41 mouse cellular contexts compared by ENCODE assay signal in genomic region chr6:122608434-122609376, GRCm38 (mm10). TPM values are rescaled to one million over a fixed set of nuclear protein-coding genes. Genes with fewer than 3 reads are reported as not detected.
A peak's percentile ranks its signal among the peaks of the same experiment; 100 is the strongest.
DNase-seq lines count a peak whose midpoint lies in the region; ATAC-seq and TF ChIP-seq lines count a peak whose summit lies in the region.
"Had no signal": no experiment of that assay in that cellular context is flagged by ENCODE, and none has a peak within 500 bp of the region (broad histone marks: within the 10 kb centered on the region; RNA-seq: fewer than 3 reads in every experiment).

No protein-coding gene starts in this region.

- no peaks in the 10 kb centered on the region for H3K36me3 ChIP-seq in erythroblast, embryonic 14.5 days (ENCODE audit: control insufficient read depth)
- peaks cover 9% of the 10 kb centered on the region for H3K36me3 ChIP-seq in ES-Bruce4 (ENCODE audit: control insufficient read depth, insufficient read depth, low read length, poor library complexity, severe bottlenecking)
- no peaks in the 10 kb centered on the region for H3K36me3 ChIP-seq in liver, embryonic 15.5 days (replicated peaks)
- H3K36me3 ChIP-seq in heart, embryonic 11.5 days (ENCODE audit: control insufficient read depth, insufficient read depth, low read length): no peaks in the 10 kb centered on the region
- H3K36me3 ChIP-seq in intestine, embryonic 16.5 days (ENCODE audit: control insufficient read depth, insufficient read depth, low read length): no peaks in the 10 kb centered on the region
- H3K36me3 ChIP-seq: embryonic facial prominence, embryonic 10.5 days; embryonic facial prominence, embryonic 15.5 days; forebrain, embryonic 10.5 days; hindbrain, embryonic 12.5 days; intestine, embryonic 15.5 days; limb, embryonic 13.5 days had no signal

- TF ChIP-seq POLR2A in ES-Bruce4 (IDR thresholded peaks at IDR 0.05; ENCODE audit: insufficient read depth, low read length): no peak

- H3K9me3 ChIP-seq in erythroblast, embryonic 14.5 days (ENCODE audit: control insufficient read depth, low read length): no peaks in the 10 kb centered on the region
- H3K9me3 ChIP-seq in ES-Bruce4 (replicated peaks; ENCODE audit: control insufficient read depth, insufficient read depth, low read length, poor library complexity, severe bottlenecking): no peaks in the 10 kb centered on the region
- H3K9me3 ChIP-seq in liver, embryonic 15.5 days (replicated peaks): no peaks in the 10 kb centered on the region
- H3K9me3 ChIP-seq in heart, embryonic 11.5 days (replicated peaks; ENCODE audit: control insufficient read depth, low read length): no peaks in the 10 kb centered on the region
- H3K9me3 ChIP-seq in intestine, embryonic 16.5 days (ENCODE audit: control insufficient read depth, low read length): no peaks in the 10 kb centered on the region
- H3K9me3 ChIP-seq: embryonic facial prominence, embryonic 10.5 days; embryonic facial prominence, embryonic 15.5 days; forebrain, embryonic 10.5 days; hindbrain, embryonic 12.5 days; intestine, embryonic 15.5 days; limb, embryonic 13.5 days had no signal

- TF ChIP-seq CTCF in ES-Bruce4 (IDR thresholded peaks at IDR 0.05; ENCODE audit: low read depth, low read length): no peak

- WGBS in liver, embryonic 15.5 days (ENCODE audit: insufficient replicate concordance): 63% methylated on average over 10 of the region's 10 CpGs
- WGBS in heart, embryonic 11.5 days (ENCODE audit: insufficient replicate concordance): 63% methylated on average over 10 of the region's 10 CpGs
- WGBS in intestine, embryonic 16.5 days: 81% methylated on average over 10 of the region's 10 CpGs

- no peaks in the 10 kb centered on the region for H3K27me3 ChIP-seq in erythroblast, embryonic 14.5 days (ENCODE audit: control insufficient read depth)
- H3K27me3 ChIP-seq in ES-Bruce4 (ENCODE audit: control insufficient read depth, insufficient read depth, low read length, poor library complexity, severe bottlenecking): no peaks in the 10 kb centered on the region
- H3K27me3 ChIP-seq in liver, embryonic 15.5 days: no peaks in the 10 kb centered on the region
- H3K27me3 ChIP-seq in heart, embryonic 11.5 days (ENCODE audit: control insufficient read depth, insufficient read depth, low read length): no peaks in the 10 kb centered on the region
- no peaks in the 10 kb centered on the region for H3K27me3 ChIP-seq in intestine, embryonic 16.5 days (replicated peaks; ENCODE audit: control insufficient read depth, insufficient read depth, low read length)
- H3K27me3 ChIP-seq: embryonic facial prominence, embryonic 15.5 days; hindbrain, embryonic 12.5 days; intestine, embryonic 15.5 days; Patski had no signal

- 0 out of 2 replicates have a peak, but pooled peaks have one; percentile 22 for TF ChIP-seq EP300 in ES-Bruce4 (IDR thresholded peaks at IDR 0.05; ENCODE audit: insufficient read depth, low read depth, low read length)

- peak overlapping the region; percentile 50; the same call in 1 of the 2 replicates for H3K4me2 ChIP-seq in liver, embryonic 15.5 days
- H3K4me2 ChIP-seq in heart, embryonic 11.5 days: no peak overlapping the region
- no peak overlapping the region for H3K4me2 ChIP-seq in intestine, embryonic 16.5 days (ENCODE audit: low read depth, low read length)
- H3K4me2 ChIP-seq: embryonic facial prominence, embryonic 15.5 days; hindbrain, embryonic 12.5 days; intestine, embryonic 15.5 days; limb, embryonic 13.5 days had no signal

- peak; percentile 96 for DNase-seq in R1 (ENCODE audit: low read depth, low spot score)
- DNase-seq in urinary bladder, postnatal 4 days (ENCODE audit: low spot score in 2 of 2): no peak
- DNase-seq: adrenal gland, adult 2 months; cerebellum, adult 8-10 months; cerebellum, postnatal 25 days; forebrain, postnatal 0 days; gastrocnemius, postnatal 14 days; heart, postnatal 36 days; kidney, adult 8-10 months; kidney, postnatal 4 days; lung, adult 2 months; lung, postnatal 10 days; right cerebral cortex, postnatal 25 days; spleen, adult 18-20 months; thymus, postnatal 25 days had no signal

- peak overlapping the region; percentile 87 for H3K9ac ChIP-seq in ES-Bruce4 (ENCODE audit: low read depth, poor library complexity, severe bottlenecking)
- no peak overlapping the region for H3K9ac ChIP-seq in liver, embryonic 15.5 days
- no peak overlapping the region for H3K9ac ChIP-seq in heart, embryonic 11.5 days (ENCODE audit: low read depth, low read length)
- no peak overlapping the region for H3K9ac ChIP-seq in intestine, embryonic 16.5 days (ENCODE audit: low read depth, low read length)
- H3K9ac ChIP-seq: embryonic facial prominence, embryonic 15.5 days; forebrain, postnatal 0 days; hindbrain, embryonic 12.5 days; intestine, embryonic 15.5 days; limb, embryonic 13.5 days had no signal

- H3K4me1 ChIP-seq in erythroblast, embryonic 14.5 days (ENCODE audit: control insufficient read depth): peaks cover 24% of the 10 kb centered on the region
- H3K4me1 ChIP-seq in ES-Bruce4 (ENCODE audit: control insufficient read depth, insufficient read depth, low read length): peaks cover 2% of the 10 kb centered on the region
- H3K4me1 ChIP-seq in liver, embryonic 15.5 days (replicated peaks): peaks cover 11% of the 10 kb centered on the region
- H3K4me1 ChIP-seq in heart, embryonic 11.5 days (ENCODE audit: control insufficient read depth, insufficient read depth, low read length): no peaks in the 10 kb centered on the region
- no peaks in the 10 kb centered on the region for H3K4me1 ChIP-seq in intestine, embryonic 16.5 days (ENCODE audit: control insufficient read depth, insufficient read depth, low read length)
- H3K4me1 ChIP-seq: embryonic facial prominence, embryonic 15.5 days; forebrain, embryonic 10.5 days; hindbrain, embryonic 12.5 days; intestine, embryonic 15.5 days; limb, embryonic 13.5 days had no signal

- ATAC-seq in erythroblast, adult 5-6 weeks (replicated peaks; ENCODE audit: low FRiP score, poor library complexity, severe bottlenecking): no peak
- no peak for ATAC-seq in liver, embryonic 15.5 days (ENCODE audit: insufficient read depth)
- no peak for ATAC-seq in heart, embryonic 11.5 days (replicated peaks; ENCODE audit: insufficient number of reproducible peaks, low FRiP score, low TSS enrichment)
- ATAC-seq in intestine, embryonic 16.5 days: no peak
- ATAC-seq: forebrain, postnatal 0 days; hindbrain, postnatal 0 days; midbrain, embryonic 16.5 days; Patski had no signal

- peak overlapping the region; percentile 98 for H3K27ac ChIP-seq in ES-Bruce4 (ENCODE audit: insufficient read depth, low read length)
- no peak overlapping the region for H3K27ac ChIP-seq in liver, embryonic 15.5 days (replicated peaks)
- no peak overlapping the region for H3K27ac ChIP-seq in heart, embryonic 11.5 days (ENCODE audit: low read depth, low read length)
- H3K27ac ChIP-seq in intestine, embryonic 16.5 days (ENCODE audit: low read length): no peak overlapping the region
- H3K27ac ChIP-seq: embryonic facial prominence, embryonic 10.5 days; embryonic facial prominence, embryonic 15.5 days; forebrain, embryonic 10.5 days; hindbrain, embryonic 12.5 days; hindbrain, postnatal 0 days; intestine, embryonic 15.5 days; kidney, postnatal 0 days; limb, embryonic 13.5 days had no signal

- H3K4me3 ChIP-seq in erythroblast, embryonic 14.5 days (replicated peaks): peak overlapping the region; percentile 43
- H3K4me3 ChIP-seq in ES-Bruce4 (ENCODE audit: low read depth, low read length): peak overlapping the region; percentile 75
- H3K4me3 ChIP-seq in liver, embryonic 15.5 days (replicated peaks): no peak overlapping the region
- no peak overlapping the region for H3K4me3 ChIP-seq in heart, embryonic 11.5 days (ENCODE audit: low read depth, low read length)
- H3K4me3 ChIP-seq in intestine, embryonic 16.5 days (ENCODE audit: low read length): no peak overlapping the region
- H3K4me3 ChIP-seq: embryonic facial prominence, embryonic 10.5 days; embryonic facial prominence, embryonic 15.5 days; forebrain, embryonic 10.5 days; hindbrain, embryonic 12.5 days; intestine, embryonic 15.5 days; limb, embryonic 13.5 days had no signal

RNA-seq across cellular contexts. Expression of gene Gdf3, which starts 1.2 kb away (rescaled TPM):
- polyA plus RNA-seq in erythroblast, embryonic 14.5 days (2012): 0.03 TPM in 1 of 2 replicates, not detected in the other
- total RNA-seq in erythroblast, adult 5-6 weeks (2015; ENCODE audit: low replicate concordance): 3.6 TPM in 1 of 2 replicates, not detected in the other
- 0.51 and 0.98 TPM in 2 replicates for total RNA-seq in erythroblast, adult 5-6 weeks (2017; ENCODE audit: low replicate concordance)
- polyA plus RNA-seq in ES-Bruce4 (2011; ENCODE audit: insufficient read depth, insufficient read length, low read depth, missing spikeins): 34.8 and 37.0 TPM in 2 replicates
- polyA plus RNA-seq in liver, embryonic 15.5 days (2015; fragmentation: Nextera tagmentation; extraction: Ambion mirVana): 1.2 and 1.6 TPM in 2 replicates
- 0.17 and 0.56 TPM in 2 replicates for polyA plus RNA-seq in heart, embryonic 11.5 days (2014; fragmentation: Nextera tagmentation; extraction: Ambion mirVana)
- polyA plus RNA-seq in intestine, embryonic 16.5 days (2015; fragmentation: Nextera tagmentation; extraction: Ambion mirVana): 0.06 and 0.13 TPM in 2 replicates
- total RNA-seq: adrenal gland, adult 2 months; adrenal gland, postnatal 4 days; forebrain, postnatal 0 days; gastrocnemius, postnatal 14 days; heart, postnatal 36 days; layer of hippocampus, adult 8-10 months; layer of hippocampus, postnatal 25 days; left cerebral cortex, adult 8-10 months; left cerebral cortex, postnatal 36 days had no signal
- polyA plus RNA-seq: forebrain, postnatal 0 days; kidney, postnatal 0 days; lung, adult 2 months; Patski had no signal

RNA-seq across cellular contexts. Expression of gene Apobec1, which starts 6.5 kb away (rescaled TPM):
- 0.04 TPM in 1 of 2 replicates, not detected in the other for polyA plus RNA-seq in erythroblast, embryonic 14.5 days (2012)
- total RNA-seq in erythroblast, adult 5-6 weeks (2015; ENCODE audit: low replicate concordance): 11.5 and 16.5 TPM in 2 replicates
- 12.0 and 23.2 TPM in 2 replicates for total RNA-seq in erythroblast, adult 5-6 weeks (2017; ENCODE audit: low replicate concordance)
- 7.9 and 9.7 TPM in 2 replicates for polyA plus RNA-seq in ES-Bruce4 (2011; ENCODE audit: insufficient read depth, insufficient read length, low read depth, missing spikeins)
- polyA plus RNA-seq in liver, embryonic 15.5 days (2015; fragmentation: Nextera tagmentation; extraction: Ambion mirVana): 4.6 and 5.2 TPM in 2 replicates
- polyA plus RNA-seq in heart, embryonic 11.5 days (2014; fragmentation: Nextera tagmentation; extraction: Ambion mirVana): 0.97 and 2.4 TPM in 2 replicates
- polyA plus RNA-seq in intestine, embryonic 16.5 days (2015; fragmentation: Nextera tagmentation; extraction: Ambion mirVana): 9.1 and 12.5 TPM in 2 replicates

RNA-seq across cellular contexts. Expression of gene Dppa3, which starts 17.5 kb away (rescaled TPM):
- not detected in 2 replicates for polyA plus RNA-seq in erythroblast, embryonic 14.5 days (2012)
- not detected in 2 replicates for total RNA-seq in erythroblast, adult 5-6 weeks (2015; ENCODE audit: low replicate concordance)
- total RNA-seq in erythroblast, adult 5-6 weeks (2017; ENCODE audit: low replicate concordance): not detected in 2 replicates
- polyA plus RNA-seq in ES-Bruce4 (2011; ENCODE audit: insufficient read depth, insufficient read length, low read depth, missing spikeins): 203 and 217 TPM in 2 replicates
- not detected in 2 replicates for polyA plus RNA-seq in liver, embryonic 15.5 days (2015; fragmentation: Nextera tagmentation; extraction: Ambion mirVana)
- polyA plus RNA-seq in heart, embryonic 11.5 days (2014; fragmentation: Nextera tagmentation; extraction: Ambion mirVana): not detected in 2 replicates
- polyA plus RNA-seq in intestine, embryonic 16.5 days (2015; fragmentation: Nextera tagmentation; extraction: Ambion mirVana): not detected in 2 replicates
- total RNA-seq: adrenal gland, adult 2 months; adrenal gland, postnatal 4 days; forebrain, postnatal 0 days; gastrocnemius, postnatal 14 days; granulocyte monocyte progenitor cell, adult 5-6 weeks; heart, postnatal 36 days; hindbrain, postnatal 0 days; layer of hippocampus, adult 8-10 months; layer of hippocampus, postnatal 25 days; left cerebral cortex, adult 8-10 months; left cerebral cortex, postnatal 36 days; neutrophil, adult 5-6 weeks had no signal
- polyA plus RNA-seq: adrenal gland, adult 2 months; embryonic facial prominence, embryonic 10.5 days; embryonic facial prominence, embryonic 15.5 days; forebrain, embryonic 10.5 days; forebrain, postnatal 0 days; heart, embryonic 16.5 days; hindbrain, embryonic 12.5 days; hindbrain, postnatal 0 days; intestine, embryonic 15.5 days; kidney, postnatal 0 days; limb, embryonic 13.5 days; lung, adult 2 months; midbrain, embryonic 16.5 days; neural tube, embryonic 11.5 days; Patski; stomach, embryonic 16.5 days had no signal

RNA-seq across cellular contexts. Expression of gene Aicda, which starts 55.1 kb away (rescaled TPM):
- polyA plus RNA-seq in erythroblast, embryonic 14.5 days (2012): 0.03 TPM in 1 of 2 replicates, not detected in the other
- not detected in 2 replicates for total RNA-seq in erythroblast, adult 5-6 weeks (2015; ENCODE audit: low replicate concordance)
- not detected in 2 replicates for total RNA-seq in erythroblast, adult 5-6 weeks (2017; ENCODE audit: low replicate concordance)
- polyA plus RNA-seq in ES-Bruce4 (2011; ENCODE audit: insufficient read depth, insufficient read length, low read depth, missing spikeins): 0.55 TPM in 1 of 2 replicates, not detected in the other
- polyA plus RNA-seq in liver, embryonic 15.5 days (2015; fragmentation: Nextera tagmentation; extraction: Ambion mirVana): not detected in 2 replicates
- 0.16 TPM in 1 of 2 replicates, not detected in the other for polyA plus RNA-seq in heart, embryonic 11.5 days (2014; fragmentation: Nextera tagmentation; extraction: Ambion mirVana)
- not detected in 2 replicates for polyA plus RNA-seq in intestine, embryonic 16.5 days (2015; fragmentation: Nextera tagmentation; extraction: Ambion mirVana)
- total RNA-seq: adrenal gland, adult 2 months; adrenal gland, postnatal 4 days; gastrocnemius, postnatal 14 days; granulocyte monocyte progenitor cell, adult 5-6 weeks; heart, postnatal 36 days; layer of hippocampus, adult 8-10 months; layer of hippocampus, postnatal 25 days; left cerebral cortex, adult 8-10 months; left cerebral cortex, postnatal 36 days had no signal
- polyA plus RNA-seq: adrenal gland, adult 2 months; embryonic facial prominence, embryonic 15.5 days; forebrain, embryonic 10.5 days; heart, embryonic 16.5 days; intestine, embryonic 15.5 days; kidney, postnatal 0 days; lung, adult 2 months; neural tube, embryonic 11.5 days; Patski had no signal

Comparison
In these comparisons a context has a peak if more than half of its experiments do, and no peak if none do; other contexts are left out.
1. H3K4me3 ChIP-seq: peak in erythroblast, embryonic 14.5 days (single experiment) and ES-Bruce4 (single experiment); none in liver, embryonic 15.5 days (single experiment), heart, embryonic 11.5 days (single experiment) and intestine, embryonic 16.5 days (single experiment).
2. RNA of gene Gdf3, which starts 1.2 kb away (polyA plus RNA-seq): 34.8 to 37.0 TPM in ES-Bruce4; 1.2 to 1.6 TPM in liver, embryonic 15.5 days, 0.17 to 0.56 TPM in heart, embryonic 11.5 days, 0.06 to 0.13 TPM in intestine, embryonic 16.5 days and 0.03 TPM in erythroblast, embryonic 14.5 days; every median in the first group is over 10 times any median in the second.
3. RNA of gene Dppa3, which starts 17.5 kb away (polyA plus RNA-seq): 203 to 217 TPM in ES-Bruce4; not detected in erythroblast, embryonic 14.5 days, not detected in liver, embryonic 15.5 days, not detected in heart, embryonic 11.5 days and not detected in intestine, embryonic 16.5 days; every median in the first group is over 100 times any median in the second.